Mouse (Mus musculus) left cerebral cortex, postnatal 25 days (tissue): ENCODE data around the gene Stk38l. TPM values are rescaled to one million over a fixed set of nuclear protein-coding genes. Genes with fewer than 3 reads are reported as not detected.

Experiments used
- DNase-seq, 2 experiments: peaks; one replicate each; pipeline ENCODE4 v3.0.0; 2022; ENCODE audit warnings: low spot score in 2 of 2, mixed read lengths in 1 of 2
- intact Hi-C: fragments of 180-260 bp; cut with DNase I; formaldehyde crosslinking; loops from one replicate; pipeline ENCODE4 v1.15.1; 2025
- total RNA-seq, 2 experiments: library from RNA; stranded (reverse); gene quantifications; 2 replicates each; pipeline ENCODE4 v1.2.3; 2021

Gene Stk38l
- total RNA-seq, 2 experiments from 2014 or later, result 23.4 to 23.6 TPM

DNA sequence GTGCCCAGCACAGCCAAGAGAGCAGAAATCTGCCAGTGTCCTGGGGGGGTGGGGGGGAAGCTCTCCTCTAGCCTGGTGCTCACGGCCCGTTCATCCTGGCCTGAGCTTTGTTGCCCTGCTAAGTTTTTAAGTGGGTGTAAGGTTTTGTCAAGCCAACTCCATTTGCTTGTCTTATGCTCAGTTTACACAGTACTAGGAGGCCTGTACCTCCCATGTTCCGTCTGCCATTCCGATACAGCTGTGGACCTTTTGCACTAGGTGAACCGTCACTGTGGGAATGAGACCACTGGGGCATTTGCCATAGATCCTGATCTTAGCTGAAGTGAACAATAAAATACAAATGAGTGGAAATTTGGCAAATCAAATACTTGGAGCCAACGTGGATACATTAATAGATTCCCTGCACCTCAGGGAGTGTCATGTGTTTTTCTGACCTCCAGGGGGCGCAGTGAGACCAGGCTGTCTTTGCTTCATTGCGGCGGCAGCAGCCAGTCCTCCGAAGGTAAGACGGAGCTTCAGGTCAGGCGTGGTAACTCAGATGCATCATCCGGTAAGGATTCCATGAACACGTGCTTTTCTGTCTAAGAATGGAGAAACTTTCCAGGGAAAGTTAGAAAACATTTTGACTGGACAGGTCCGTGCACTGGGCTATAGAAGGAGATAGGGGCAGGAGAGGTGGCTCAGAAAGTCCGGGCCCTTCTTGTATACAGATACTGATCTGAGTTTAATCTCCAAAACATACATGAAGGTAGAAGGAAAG lies 100.1 kb downstream of the Stk38l start:
- DNase-seq, result peak; percentile 67 to 68
- intact Hi-C loops, result loop anchor here (10.0 kb wide), 1 partner anchor 1130 kb away; no protein-coding TSS in a partner anchor

DNA sequence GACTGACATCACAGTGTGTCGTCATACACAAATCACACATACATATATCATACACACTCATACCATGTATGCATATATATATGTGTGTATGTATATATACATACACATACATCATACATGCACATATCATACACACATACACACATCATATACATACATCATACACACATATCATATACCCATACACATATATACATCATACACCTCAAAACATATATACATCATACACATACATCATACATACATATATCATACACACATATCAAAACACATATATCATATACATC lies 100.6 kb downstream of the Stk38l start:
- intact Hi-C loops, result loop anchor here (10.0 kb wide), 1 partner anchor 1129 kb away; no protein-coding TSS in a partner anchor
- DNase-seq, result no peak

Other genes with a start within 250 kb of the Stk38l start
- 10 to 100 TPM; 12.0 to 16.1 TPM for gene Itpr2, start 222.8 kb upstream of the Stk38l start, total RNA-seq
- gene Fgfr1op2, start 147.8 kb upstream of the Stk38l start, total RNA-seq, result 10 to 100 TPM; 95.8 to 99.0 TPM
- gene Ints13, start 147.2 kb upstream of the Stk38l start, total RNA-seq, result 10 to 100 TPM; 37.4 to 38.1 TPM
- gene Med21, start 82.4 kb upstream of the Stk38l start, total RNA-seq, result 10 to 100 TPM; 46.0 to 48.9 TPM
- gene Tm7sf3, start 82.2 kb upstream of the Stk38l start, total RNA-seq, result 10 to 100 TPM; 26.8 to 30.9 TPM
- gene Arntl2, start 71.1 kb downstream of the Stk38l start, total RNA-seq, result 1 to 10 TPM; 5.8 to 8.3 TPM
- not detected for gene Smco2, start 125.1 kb downstream of the Stk38l start, total RNA-seq
- 10 to 100 TPM; 57.2 to 60.7 TPM for gene Ppfibp1, start 163.5 kb downstream of the Stk38l start, total RNA-seq
- gene 1700034J05Rik, start 229.4 kb downstream of the Stk38l start, total RNA-seq, result not detected